Mouse (Mus musculus) heart, adult 8-10 months (tissue): ENCODE results near the gene Gm14692. TPM values are rescaled to one million over a fixed set of nuclear protein-coding genes. Genes with fewer than 3 reads are reported as not detected.
"Not testable (repeated sequence)": the region's sequence is repeated elsewhere in the genome, so short reads cannot be mapped to it uniquely, and the experiment has no call there.

ENCODE experiments used
- DNase-seq: peaks from one replicate; pipeline ENCODE4 v3.0.0; 2022; ENCODE audit warnings: low spot score
- total RNA-seq, 4 experiments: library from RNA; stranded (reverse); gene quantifications; 2 replicates each; pipeline ENCODE4 v1.2.4; 2022

The Gm14692 gene
- not detected for total RNA-seq

- DNase-seq, result not testable (repeated sequence)
These were observed at the start of gene Gm14692 for GRCm38 (mm10) chrX:67695398-67695797. TSS of gene Gm14692 (plus strand) at chrX:67695698.

- DNase-seq, result not testable (repeated sequence)
These were observed 2.0 kb upstream of the Gm14692 start, which contains the start of gene Gm1140 for GRCm38 (mm10) chrX:67693462-67693861. TSS of gene Gm1140 (minus strand) at chrX:67693562.

Other genes starting within 250 kb of the Gm14692 start
- gene Gm1140, start 2.1 kb upstream of the Gm14692 start, total RNA-seq, result not detected
- not detected for gene 4933436I01Rik, start 225.8 kb downstream of the Gm14692 start, total RNA-seq